Mouse (Mus musculus) induced T-regulatory cell, adult 2 months (primary cell): ENCODE data around the gene Slc9a8.

ENCODE experiments used
- DNase-seq: peaks from one replicate; pipeline ENCODE4 v3.0.0-alpha.2; 2012; ENCODE audit warnings: low read depth

Gene Slc9a8

GRCm38 (mm10) chr2:167483081-167483826, 61.7 kb downstream of the Slc9a8 start:
- no peak for DNase-seq

GRCm38 (mm10) chr2:167483827-167484410, 62.4 kb downstream of the Slc9a8 start:
- DNase-seq, result no peak

- no peak for DNase-seq
These were observed 63.4 kb downstream of the Slc9a8 start for GRCm38 (mm10) chr2:167484932-167485331.

- peak; percentile 58 for DNase-seq
These were observed 64.2 kb downstream of the Slc9a8 start for GRCm38 (mm10) chr2:167485501-167486377.

DNA sequence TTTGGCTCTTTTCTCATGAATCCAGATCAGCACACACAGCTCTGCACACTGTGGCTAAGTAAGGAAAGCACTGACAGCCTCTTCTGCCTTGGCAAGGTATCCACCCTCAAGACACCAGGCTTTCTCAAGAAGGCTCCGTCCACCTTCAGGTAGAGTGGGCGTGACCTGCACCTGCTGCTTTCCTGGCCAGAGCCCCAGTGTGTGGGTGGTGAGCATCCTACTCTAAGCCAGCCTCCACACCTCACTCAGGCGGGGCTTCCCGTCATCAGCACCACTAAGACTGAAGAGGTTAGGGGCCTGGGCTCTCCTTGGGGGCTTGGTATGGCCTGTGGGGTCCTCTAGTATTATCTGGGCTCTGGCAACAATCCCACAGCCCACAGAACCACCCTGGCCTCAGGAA, 65.1 kb downstream of the Slc9a8 start:
- no peak for DNase-seq

GRCm38 (mm10) chr2:167487551-167487950, 66.0 kb downstream of the Slc9a8 start:
- no peak for DNase-seq

GRCm38 (mm10) chr2:167487994-167488393, 66.5 kb downstream of the Slc9a8 start:
- DNase-seq, result no peak

GRCm38 (mm10) chr2:167490813-167491525, 69.5 kb downstream of the Slc9a8 start:
- DNase-seq, result no peak

GRCm38 (mm10) chr2:167491757-167492708, 70.5 kb downstream of the Slc9a8 start, which contains the start of gene Rnf114:
Gene Rnf114, plus strand, starts transcription at chr2:167492645.
- peak; percentile 78 for DNase-seq

- DNase-seq, result peak; percentile 98
These were observed 71.5 kb downstream of the Slc9a8 start, which contains the start of gene Spata2 for GRCm38 (mm10) chr2:167492713-167493636. Gene Spata2, minus strand, starts transcription at chr2:167492887.

DNA sequence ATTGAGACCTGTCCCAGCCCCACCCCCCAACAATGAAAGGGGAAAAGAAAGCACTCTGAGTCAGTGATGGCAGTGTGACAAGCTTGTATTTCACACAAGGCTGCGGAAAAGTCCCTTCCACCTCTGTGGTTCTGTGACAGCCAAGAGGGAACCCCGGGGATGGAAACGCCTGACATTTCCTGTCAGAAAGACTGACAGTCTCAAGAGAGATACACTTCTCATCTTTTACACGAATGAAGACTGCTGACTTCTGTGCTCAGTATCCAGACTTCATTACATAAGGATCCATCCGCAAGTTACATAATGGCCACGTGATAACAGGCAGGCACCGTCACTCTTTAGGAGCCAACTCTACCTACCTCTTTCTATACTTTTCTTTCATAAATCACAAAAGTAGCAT, 74.9 kb downstream of the Slc9a8 start:
- peak; percentile 82 for DNase-seq

GRCm38 (mm10) chr2:167497272-167497671, 75.8 kb downstream of the Slc9a8 start:
- peak; percentile 89 for DNase-seq

GRCm38 (mm10) chr2:167502554-167503252, 81.2 kb downstream of the Slc9a8 start:
- no peak for DNase-seq

DNA sequence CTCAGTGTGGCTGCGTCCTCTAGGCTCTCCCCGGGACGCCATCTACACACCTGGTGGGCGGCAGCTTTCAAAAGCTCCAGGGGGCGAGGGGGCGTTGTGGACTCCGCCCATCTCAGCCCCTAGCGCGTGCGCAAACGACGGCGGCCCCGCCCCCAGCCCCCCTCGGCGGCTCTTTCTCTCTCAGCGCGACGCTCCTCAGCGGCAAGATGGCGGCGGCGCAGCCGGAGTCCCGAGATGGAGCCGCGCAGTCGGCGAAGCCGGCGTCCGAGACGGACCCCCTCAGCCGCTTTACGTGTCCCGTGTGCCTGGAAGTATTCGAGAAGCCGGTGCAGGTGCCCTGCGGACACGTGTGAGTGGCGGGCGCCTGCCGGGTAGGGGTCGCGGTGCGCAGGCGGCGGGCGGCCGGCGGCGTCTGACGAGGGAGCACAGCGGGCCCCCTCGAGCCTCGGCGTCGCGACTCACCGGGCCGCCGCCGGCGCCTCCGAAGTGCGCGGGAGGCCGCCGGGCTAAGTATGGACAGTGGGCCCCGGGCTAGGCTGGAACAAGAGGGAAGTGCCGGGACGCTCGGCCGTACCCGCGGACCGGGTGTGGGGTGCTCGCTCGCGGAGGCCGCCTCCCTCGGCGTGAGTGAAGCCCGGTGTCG, 81.9 kb downstream of the Slc9a8 start:
- peak; percentile 95 for DNase-seq

DNA sequence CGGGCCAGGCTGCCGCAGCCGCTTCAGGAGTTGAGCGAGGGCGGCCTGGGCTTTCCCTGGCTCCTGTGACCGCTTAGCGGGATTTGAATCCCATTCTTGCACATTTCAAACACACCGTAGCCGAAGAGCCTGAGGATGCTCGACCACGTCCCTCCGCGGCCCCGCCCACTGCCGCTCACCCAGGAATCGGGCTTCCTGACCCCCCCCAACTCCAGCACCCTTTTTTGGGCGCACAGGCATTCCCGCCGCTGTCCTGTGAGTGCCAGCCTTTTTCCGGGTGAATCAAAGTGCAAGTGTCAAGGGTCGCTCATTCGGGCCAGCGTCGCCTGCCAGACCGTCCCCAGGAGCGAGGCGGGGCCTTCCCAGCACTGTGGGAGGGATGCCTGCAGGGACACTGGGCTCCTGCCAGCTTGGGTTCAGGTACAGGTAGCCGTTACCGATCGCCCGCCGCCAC, 82.4 kb downstream of the Slc9a8 start:
- peak; percentile 71 for DNase-seq

DNA sequence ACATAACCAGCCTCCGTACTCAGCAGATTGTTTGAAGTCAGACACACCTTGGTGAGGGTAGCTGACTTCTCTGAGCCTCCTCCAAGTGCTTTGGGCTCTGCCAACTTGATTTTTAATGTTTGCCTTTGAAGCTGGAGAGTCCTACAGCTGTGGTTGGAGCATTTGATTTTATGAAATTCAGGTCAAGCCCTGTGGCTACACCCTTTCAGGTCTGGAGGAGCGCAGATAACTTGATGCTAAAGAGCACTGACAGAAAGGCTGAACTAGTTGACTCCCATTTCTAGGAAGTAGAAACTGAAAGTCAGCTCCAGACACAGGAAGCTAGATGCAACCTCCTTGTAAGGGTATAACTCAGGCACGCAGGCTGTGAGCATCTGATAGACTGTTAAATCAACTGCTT, 83.6 kb downstream of the Slc9a8 start:
- DNase-seq, result peak; percentile 93

GRCm38 (mm10) chr2:167506546-167507260, 85.2 kb downstream of the Slc9a8 start:
- DNase-seq, result no peak
